Mouse (Mus musculus): ENCODE measurements around the gene Glrp1. TPM values are rescaled to one million over a fixed set of nuclear protein-coding genes. Genes with fewer than 3 reads are reported as not detected.

Gene Glrp1
- total RNA-seq, 2 experiments from 2014 or later = not detected

DNA sequence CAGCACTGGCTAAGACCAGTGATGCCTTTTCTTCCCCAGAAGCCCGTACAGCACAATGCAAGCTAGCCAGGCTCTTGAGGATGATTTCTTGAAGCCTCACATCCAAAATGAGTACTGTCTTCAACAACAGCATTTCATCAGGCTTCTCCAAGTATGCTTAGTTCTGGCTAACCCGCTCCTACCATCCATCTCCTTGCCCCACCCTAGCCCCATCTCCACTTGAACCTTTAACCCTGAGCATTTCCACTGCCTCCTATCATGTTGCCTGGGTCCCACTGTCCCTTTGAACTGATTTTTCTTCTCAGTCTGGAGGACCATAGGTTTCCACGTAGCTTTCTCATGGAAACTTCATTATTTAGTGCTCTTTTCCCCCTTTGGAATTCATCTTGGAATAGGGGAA is 17.5 kb downstream of the Glrp1 start:
- DNase-seq = no peak

DNA sequence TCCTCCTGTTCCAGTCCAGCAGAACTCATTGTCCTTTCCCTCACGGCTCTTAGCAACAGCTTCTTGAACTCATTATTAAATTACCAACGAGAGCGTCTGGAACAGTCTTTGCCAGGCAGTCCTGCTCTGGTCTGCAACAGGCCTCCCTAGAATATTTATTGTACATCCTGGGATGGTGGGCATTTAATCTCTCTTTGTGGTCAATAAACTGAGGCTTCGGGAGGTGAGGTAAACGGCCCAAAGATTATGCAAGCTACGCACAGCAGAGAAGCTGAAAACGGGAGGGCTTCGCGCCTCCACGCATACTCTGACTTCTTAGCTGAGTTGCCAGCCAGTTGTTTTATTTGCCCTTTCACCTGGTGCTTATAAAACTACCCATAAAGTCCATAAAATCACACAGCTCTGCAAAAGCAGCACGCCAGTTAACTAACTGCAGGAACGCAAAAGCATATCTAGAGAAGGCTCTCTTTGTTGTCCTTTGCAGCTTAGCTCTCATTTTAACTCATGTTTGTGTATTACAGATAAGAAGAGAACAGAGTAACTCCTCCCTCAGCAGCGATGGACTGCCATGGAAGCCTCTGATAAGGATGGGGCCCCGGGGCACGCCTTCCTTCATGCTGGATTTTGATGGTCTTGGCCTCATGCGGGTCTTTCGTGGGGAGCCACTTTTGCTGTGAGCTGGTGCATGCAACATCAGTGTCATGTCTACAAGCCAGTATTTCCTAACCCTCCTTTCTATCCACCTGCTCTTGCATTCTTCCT is 18.1 kb downstream of the Glrp1 start:
- DNase-seq = no peak

DNA sequence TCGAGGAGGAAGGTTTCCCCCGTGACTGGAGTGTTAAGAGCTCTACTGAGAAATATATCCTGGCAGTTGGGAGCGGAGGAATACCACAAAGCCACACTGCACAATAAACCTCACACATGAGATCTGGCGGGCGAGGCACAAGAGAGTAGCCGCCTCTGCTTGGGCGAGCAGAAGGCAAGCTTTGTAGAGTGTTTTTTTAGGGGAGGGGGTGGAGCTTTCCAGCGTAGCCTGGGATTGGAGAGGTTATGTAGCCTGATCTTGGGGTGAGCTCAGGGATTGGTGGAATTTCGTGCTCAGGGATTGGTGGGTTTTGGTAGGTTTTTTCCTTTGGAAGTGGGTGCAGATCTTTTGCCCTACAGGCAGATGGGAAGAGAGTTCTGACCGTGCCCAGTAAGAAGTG is 19.7 kb downstream of the Glrp1 start:
- no peak for DNase-seq

DNA sequence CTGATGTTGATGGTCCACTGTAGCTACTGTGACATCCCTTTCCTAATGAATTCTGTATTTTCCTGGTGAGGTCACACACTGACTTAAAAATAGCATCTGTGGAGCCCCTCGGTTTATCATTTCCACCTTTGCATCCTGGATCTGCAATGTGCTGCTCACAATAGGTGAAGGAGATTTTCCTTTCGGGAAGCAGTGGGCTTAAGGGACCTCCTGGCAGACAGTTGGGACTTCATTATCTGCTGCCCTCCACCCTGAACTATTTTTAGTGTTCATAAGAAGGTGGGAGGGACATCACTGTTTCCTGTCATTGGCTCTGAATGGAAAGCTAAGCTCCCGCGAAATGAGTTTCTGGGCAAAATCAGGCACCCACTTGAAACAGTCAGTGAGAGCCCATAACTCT is 20.9 kb downstream of the Glrp1 start:
- no peak for DNase-seq

DNA sequence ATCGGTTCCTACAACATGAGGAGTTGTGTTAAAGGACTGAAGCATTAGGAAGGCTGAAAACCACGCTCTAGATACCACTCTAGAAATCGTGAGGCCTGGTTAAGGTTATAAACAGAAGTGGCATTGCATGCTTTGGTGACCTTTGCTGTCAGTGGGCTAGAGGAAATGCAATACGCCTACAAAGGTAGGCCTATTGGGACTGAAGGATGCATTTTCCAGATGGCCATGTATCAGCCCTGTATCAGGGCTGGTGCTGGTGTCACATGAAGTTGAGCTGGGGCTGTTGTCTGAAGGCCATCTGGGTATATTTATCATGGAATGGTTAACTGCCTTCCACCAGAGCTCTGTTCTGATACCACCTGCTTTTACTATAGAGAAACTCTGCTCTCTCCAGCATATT is 23.5 kb downstream of the Glrp1 start:
- no peak for DNase-seq

DNA sequence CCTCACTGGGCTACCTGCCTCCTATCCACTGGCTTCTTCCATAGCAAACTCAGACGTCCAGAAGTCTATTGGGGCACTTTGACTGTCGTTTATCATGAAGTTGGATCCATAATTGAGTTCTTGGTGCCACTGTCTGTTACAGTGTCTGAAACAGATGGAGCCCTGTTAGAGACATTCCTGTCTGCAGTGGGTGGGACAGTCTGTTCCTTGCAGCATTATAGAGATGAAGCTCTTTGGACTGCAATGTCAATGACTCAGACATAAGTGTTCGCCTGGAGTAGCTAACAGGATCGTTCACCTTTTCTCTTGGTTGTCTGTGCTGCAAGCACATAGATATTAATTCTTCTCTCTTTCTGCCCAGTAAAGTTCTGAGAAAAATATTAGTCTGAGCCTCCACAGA is 25.8 kb downstream of the Glrp1 start:
- DNase-seq = no peak

DNA sequence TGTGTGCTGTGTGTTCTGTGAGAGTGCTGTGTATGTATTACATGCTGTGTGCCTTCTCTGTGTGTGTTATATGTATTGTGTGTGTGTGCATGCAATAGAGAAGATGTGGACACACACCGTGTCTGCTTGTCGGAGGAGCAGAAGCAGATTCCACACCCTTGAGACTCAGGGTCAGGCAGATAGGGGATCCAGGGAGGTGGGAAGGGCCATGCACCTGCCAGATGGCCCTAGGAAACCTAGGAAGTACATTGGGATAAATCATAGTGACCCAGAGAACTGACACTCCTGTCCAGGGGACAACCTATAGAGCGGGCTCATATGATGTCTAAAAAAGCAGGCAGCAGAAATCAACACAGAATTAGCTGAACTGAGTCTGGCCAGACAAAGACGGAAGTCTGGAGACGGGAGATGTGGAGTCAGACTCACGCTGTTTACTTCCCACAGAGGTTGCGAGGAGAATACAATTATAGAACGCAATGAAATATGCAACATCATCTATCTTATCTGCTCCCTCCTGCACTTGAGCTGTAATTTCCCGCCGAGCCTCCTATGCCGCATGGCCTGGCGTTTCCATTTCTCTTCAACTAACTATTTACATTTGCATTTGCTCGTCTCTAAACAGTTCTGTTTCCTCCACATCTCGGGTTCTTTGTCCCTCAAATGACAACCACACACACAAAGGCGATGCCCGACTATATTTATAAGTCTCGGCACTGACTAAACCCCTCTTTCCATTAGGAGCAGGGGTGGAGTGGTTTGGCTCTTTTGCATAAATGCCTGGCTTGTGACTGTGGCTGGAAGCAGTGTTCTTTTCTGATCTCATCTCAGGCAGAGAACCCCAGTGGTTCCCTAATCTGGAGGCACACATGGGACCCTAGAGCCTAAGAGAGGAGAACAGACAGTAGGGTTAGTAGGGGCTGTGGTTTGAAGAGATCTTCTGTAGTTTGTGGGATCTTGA is 27.4 kb downstream of the Glrp1 start:
- DNase-seq = no peak

DNA sequence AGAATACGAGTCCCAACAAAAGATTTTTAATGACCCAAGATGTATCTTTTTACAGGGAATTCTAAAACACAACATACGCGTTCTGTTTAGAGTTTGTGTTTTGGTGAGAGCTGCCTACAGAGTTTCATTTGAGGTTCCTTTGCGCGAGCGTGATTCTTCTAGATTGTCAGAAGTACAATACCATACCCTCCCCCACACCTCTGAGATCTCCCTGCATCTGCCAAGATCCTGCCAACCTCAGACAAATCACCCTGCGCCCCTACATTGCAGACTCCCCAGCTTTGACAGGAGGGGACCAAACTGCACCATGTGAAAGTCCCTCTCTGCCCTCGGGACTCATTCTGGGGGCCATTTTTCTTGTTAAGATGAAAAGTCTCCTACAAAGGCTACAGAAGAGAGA is 29.3 kb downstream of the Glrp1 start:
- no peak for DNase-seq

DNA sequence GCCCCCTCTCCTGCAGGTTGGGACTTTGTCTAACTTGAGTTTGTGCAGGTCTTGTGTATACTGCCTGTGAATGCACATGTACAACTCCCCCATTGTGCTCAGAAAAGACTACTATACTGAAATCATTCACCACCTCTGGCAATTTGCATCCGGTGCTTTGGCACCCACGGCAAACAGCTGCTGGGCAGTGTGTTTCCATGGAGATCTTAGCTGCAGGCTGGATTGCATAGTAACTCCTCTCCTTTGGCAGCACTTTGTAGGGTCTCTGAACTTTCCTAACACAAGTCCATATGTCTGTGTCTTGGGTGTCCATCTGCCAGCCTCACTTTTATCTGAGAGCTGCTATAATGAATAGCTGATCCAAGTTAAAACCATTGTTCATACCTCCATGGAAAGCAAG is 31.7 kb downstream of the Glrp1 start:
- DNase-seq = no peak

DNA sequence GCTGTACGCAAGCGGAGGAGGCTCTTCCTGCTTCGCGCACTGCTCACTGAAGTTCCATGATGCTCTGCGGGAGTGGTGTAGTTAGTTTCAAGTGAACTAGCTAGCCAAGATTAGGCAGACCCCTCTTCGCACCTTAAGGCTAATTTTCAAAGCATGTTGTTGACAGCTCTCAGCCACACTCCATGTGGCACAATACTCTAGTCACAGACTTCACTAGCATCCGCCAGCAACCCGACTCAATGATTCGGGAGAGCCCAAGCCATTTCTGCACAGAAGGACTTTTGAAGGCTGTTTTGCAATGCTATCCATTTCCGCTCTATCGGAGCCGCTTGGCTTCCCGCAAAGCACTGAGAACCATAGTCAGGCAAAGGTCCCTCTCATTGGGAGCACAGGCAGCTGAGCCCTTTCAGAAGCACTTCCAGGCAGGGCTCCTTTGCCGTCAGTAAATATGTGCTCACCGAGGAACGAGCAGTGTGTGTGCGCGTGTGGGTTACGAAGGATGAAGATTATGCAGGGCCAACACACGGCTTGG is 33.2 kb downstream of the Glrp1 start:
- DNase-seq = no peak

DNA sequence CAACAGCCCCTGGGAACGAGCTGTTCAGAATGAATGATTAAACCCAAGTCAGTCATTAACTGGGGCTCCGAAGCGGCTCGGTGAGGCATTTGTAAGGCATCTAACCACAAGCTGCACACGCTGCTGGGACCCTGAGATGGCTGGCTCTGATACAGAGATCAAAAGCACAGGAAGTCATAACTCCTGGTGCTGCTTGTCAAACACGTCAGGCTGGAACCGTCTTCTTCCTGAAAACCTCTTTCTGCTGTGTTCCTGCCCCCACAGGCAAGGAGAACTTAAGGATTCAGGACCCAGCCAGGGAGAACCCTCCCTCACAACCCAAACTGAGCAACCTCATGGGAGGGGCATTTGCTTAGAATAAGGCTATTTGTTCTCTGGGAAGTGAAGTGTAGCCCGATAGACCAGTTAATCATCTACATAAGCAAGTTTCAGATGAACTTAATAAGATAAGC is 34.3 kb downstream of the Glrp1 start:
- no peak for DNase-seq

DNA sequence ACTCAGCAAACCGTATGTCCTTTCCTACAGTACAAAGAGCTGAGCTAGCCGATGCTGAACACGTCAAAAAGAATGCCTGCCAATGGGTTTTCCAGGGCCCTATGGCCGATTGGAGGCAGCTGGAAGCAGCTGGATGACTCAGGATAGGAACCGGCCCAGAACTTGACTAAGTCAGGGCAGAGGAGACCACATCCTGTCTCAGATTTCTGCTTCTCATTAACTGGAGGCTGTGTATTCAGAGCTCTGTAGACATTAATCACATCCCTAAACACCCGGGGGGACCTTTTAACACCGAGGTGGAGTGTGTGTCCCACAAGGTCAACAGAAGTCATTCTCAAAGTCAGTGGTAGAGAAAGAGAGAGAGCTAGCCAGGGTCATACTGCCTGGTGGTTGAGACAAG is 35.3 kb downstream of the Glrp1 start:
- peak; percentile 70 for DNase-seq

DNA sequence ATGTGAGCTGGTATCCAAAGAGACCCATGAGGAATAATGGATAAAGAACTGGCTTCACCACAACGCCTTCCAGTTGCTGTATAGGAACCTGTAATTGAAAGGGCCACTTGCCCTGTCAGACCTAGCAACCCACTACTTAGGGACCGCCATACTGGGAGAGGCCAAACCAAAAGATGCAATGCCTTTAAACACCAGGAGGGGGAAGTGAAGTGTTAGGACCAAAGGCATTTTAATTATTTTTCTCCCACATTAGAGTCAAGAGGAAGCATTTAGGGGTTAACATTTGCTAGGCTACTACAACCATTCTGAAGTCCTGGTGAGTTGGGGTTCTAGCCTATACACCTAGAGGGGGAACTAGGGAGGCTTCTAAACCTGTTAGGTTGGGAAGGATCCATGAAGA is 36.0 kb downstream of the Glrp1 start:
- DNase-seq = no peak

DNA sequence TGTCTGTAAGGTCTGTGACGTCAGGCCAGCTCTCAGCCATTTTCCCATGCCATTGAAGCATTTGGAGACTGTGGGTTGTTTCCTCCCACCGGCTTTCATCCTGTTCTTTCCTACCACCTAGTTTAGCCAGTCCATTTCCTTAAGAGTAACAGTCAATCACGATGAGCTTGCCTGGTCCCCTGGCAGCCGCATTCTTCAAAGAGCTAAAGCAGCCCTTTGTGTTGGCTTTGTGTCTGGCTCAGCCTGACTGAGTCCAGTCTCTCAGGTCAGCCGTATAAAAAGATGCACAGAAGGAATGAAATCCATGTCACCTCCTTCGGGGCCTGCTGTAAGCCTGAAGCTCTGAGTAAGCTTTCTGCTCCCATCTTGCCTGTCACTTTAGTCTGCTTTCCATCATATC is 37.6 kb downstream of the Glrp1 start:
- no peak for DNase-seq

DNA sequence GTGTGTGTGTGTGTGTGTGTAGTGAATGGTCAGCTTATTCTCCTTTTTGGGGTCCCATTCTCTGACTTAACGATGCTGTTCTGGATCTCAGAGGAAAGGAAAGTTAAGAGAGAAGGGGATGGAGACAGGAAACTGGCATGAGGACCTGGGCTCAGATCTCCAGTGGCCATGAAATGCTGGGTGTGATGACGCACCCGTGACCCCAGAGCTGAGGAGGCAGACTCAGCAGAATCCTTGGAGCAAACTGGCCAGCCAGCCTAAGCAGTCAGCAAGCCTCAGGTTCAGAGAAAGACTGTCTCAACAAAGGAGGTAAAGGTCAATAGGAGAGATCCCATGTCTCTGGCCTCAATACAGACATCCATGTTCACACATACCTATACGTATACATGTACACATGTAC is 40.1 kb downstream of the Glrp1 start:
- DNase-seq = no peak

DNA sequence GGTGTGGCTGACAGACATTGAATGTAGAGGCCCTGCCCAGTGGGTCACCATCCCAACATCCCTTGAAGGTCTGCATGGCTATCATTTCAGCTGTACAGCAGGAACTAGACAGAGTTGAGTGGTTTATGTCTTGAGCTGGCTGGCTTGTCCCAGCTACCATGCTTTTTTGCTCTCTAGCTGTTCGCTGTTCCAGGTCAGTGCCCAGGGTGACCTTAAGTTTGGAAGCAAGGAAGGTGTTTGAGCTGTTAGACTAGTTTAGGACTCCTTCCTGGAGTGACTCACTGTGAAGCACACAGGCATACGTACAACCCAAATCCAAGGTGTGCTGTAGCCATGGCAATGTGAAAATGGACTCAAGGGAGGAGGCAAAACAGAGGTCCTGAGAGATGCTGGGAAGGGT is 41.5 kb downstream of the Glrp1 start:
- DNase-seq = no peak

DNA sequence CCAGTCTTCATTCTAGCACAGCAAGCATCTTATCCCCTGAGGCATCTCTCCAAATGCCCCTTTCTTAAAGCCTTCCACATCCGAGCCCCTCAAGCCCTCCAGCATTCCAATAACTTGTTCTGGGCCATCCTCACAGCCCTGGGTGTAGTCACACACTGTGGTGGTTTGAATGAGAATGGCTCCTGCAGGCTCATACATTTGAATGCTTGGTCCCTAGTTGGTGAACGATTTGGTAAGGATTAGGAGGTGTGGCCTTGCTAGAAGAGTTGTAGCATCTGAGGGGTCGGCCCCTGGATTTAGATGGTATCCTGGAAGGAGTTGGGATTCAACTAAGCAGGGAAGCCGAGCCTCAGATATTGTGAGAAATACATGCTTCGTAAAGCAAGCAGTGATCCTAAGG is 42.0 kb downstream of the Glrp1 start:
- DNase-seq = no peak

DNA sequence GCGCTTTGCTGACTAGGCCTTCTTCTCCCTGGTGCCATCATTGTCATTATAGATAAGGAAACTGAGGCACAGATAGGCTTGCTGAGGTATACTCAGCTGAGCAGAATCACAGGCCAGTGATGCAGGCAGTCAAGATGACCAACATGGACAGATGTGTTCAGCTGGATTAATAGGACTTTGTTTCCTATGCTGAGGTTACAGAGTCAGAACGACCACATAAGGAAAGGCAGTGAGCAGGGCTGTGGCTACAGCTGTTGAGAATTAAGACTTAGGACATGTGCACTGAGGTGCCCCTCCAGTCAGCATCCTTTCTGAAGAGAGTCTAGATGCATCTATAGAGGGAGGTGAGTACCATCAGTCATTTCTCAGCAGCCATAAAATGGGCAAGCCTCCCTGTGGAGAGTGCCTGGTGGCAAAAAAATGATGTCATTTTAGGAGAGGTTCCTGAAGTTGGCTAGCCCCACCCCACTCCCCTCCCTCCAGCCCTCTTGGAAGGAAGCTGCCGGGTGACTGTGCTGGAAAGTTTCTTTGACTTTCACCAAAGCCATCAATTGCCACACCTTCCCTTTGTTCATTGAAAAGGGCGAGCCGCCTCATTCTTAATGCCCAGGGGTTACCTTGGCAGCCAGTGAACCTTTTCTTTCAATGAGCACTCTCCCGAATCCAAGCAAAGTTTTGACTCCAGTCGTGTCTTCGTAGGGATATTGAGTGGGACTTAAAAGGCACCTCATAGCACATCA is 43.4 kb downstream of the Glrp1 start:
- DNase-seq = no peak

DNA sequence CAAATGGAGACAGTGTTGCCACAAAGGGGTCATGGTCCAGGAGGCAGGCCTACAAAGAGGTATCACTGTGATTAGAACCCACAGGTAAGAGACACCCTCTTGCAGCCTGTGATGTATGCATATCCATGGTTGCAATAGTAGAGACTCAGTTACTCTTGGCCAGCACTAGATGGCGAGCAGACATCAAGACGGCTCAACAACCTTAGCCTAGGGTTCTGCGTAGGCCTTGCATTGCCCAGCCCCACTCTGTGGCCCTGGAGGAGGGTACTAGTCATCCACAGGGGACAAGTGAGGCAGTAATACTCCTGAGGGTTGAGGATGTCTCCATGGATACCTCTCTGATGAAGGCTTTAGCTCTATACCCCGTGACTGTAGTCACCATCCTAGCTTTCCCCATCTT is 44.1 kb downstream of the Glrp1 start:
- no peak for DNase-seq

DNA sequence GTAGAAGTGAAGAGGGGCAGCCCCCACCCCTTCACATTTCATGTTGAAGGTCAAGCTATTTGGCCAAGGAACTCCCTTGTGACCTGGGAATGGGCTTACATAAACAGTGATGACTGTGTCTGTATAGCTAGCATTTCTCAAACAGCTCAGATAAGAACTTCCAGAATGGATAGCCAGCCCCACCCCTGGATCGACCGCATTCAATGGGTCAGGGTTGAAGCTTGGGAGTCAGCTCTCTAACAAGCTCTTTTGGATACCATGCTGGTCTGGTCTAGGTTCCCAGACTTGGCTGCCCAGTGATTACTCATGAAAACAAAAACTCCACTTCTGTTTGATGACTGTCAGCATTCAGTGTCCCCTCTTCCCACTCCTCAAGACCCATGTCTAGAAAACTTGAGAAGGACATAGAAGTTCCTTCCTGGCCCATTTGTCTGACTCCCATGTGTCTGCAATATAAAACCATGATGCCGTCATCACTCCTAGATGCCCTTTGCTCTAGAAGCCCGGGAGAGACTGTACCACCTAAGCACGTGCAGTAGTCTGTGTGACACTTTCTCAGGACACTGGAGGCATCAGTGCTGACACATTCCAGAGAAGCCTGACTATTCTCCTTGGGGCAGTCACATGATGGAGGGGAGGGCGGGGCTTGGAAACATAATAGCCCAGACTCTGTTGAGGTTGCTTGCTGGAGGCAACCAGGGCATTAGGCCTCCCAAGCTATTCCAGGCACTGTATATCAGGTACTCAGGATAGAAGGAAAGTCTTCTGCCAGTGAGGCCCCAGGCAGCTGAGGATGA is 45.6 kb downstream of the Glrp1 start:
- no peak for DNase-seq

DNA sequence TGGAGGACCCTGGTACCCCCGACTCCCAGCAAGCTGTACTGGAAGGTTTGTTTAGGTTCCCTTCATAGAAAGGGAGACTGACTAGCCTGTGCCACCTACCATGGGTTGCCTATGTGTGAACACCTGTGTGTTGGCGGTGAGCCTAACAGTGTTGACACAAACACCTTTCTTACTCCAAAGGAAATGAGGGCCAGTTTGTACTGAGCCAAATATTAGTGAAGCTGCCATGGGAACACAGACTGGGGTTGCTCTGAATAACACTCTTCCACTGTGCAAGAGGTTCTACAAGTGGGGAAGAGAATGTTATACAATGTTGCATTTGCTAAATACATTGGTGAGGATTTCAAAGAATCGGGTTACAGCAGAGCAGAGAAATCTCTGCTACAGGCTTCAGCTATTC is 46.6 kb downstream of the Glrp1 start:
- DNase-seq = no peak

DNA sequence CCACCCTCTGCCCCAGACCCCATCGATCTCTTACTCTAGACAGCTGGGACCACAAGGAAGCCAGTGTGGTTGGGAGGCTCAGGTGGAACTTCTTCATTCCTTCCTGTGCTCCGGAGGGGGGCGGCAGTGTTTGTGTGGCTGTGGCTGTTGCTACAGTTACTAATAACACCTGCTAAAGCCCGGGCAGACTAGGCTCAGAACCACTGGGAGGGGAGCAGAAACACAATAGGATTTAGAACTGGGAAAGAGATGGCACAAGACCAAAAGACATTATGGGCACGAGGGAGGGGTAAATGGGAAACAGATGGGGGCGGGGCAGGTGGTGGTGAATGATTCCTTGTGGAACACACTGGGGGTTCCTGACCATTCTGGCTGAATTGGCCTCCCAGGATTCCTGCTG is 47.4 kb downstream of the Glrp1 start:
- no peak for DNase-seq
